Mouse (Mus musculus) embryonic facial prominence, embryonic 15.5 days (tissue): ENCODE measurements around the gene Olfr654. TPM values are rescaled to one million over a fixed set of nuclear protein-coding genes. Genes with fewer than 3 reads are reported as not detected.

Source experiments
- ATAC-seq: fragments of 200-750 bp; cut with Nextera tagmentation; 2 replicates; pipeline ENCODE4 v1.8.0; 2017; ENCODE audit warnings: low read depth, moderate TSS enrichment; ENCODE audit not compliant: insufficient number of reproducible peaks, low FRiP score, low TSS enrichment
- H3K27ac ChIP-seq: fragments of 300-500 bp; sonication (generic); replicated peaks from 2 replicates; pipeline ENCODE4 v1.5.1; 2015; ENCODE audit warnings: mild to moderate bottlenecking, inconsistent platforms
- H3K27me3 ChIP-seq: fragments of 300-500 bp; sonication (generic); 2 replicates; pipeline ENCODE4 v1.6.1; 2015; ENCODE audit warnings: inconsistent platforms
- H3K36me3 ChIP-seq: fragments of 300-500 bp; sonication (generic); 2 replicates; pipeline ENCODE4 v1.6.1; 2015; ENCODE audit warnings: mild to moderate bottlenecking, inconsistent platforms
- H3K4me1 ChIP-seq: fragments of 300-500 bp; sonication (generic); 2 replicates; pipeline ENCODE4 v1.6.1; 2015; ENCODE audit warnings: inconsistent platforms
- H3K4me2 ChIP-seq: fragments of 300-500 bp; sonication (generic); replicated peaks from 2 replicates; pipeline ENCODE4 v1.6.1; 2015; ENCODE audit warnings: mild to moderate bottlenecking, inconsistent platforms
- H3K4me3 ChIP-seq: fragments of 300-500 bp; sonication (generic); replicated peaks from 2 replicates; pipeline ENCODE4 v1.5.1; 2015; ENCODE audit warnings: mild to moderate bottlenecking, inconsistent platforms
- H3K9ac ChIP-seq: fragments of 300-500 bp; sonication (generic); 2 replicates; pipeline ENCODE4 v1.6.1; 2015; ENCODE audit warnings: inconsistent platforms
- H3K9me3 ChIP-seq: fragments of 300-500 bp; sonication (generic); replicated peaks from 2 replicates; pipeline ENCODE4 v1.6.1; 2016; ENCODE audit warnings: inconsistent platforms
- WGBS: fragments of 180-500 bp; shearing (Covaris S2); methylation state at CpG from one replicate; pipeline ENCODE4 v1.1.7; 2015; 5-methylcytosine and 5-hydroxymethylcytosine counted together
- polyA plus RNA-seq: library from polyadenylated mRNA; unstranded; fragments of >200 nt; fragmentation: Nextera tagmentation; extraction: Ambion mirVana; gene quantifications from 2 replicates; pipeline ENCODE4 v1.2.1, GENCODE M21; 2015

Olfr654 gene
- 0.12 TPM in 1 of 2 replicates, not detected in the other for polyA plus RNA-seq

GRCm38 (mm10) chr7:104586725-104587124, at the start of gene Olfr654:
Olfr654 (plus strand) TSS chr7:104587025.
- Histone ChIP-seq H3K4me3 (no peak within 1 kb of the TSS), H3K9ac (no peak within 1 kb of the TSS), H3K36me3 (no peaks in the 10 kb centered on the region), H3K9me3 (no peaks in the 10 kb centered on the region), H3K27me3 (no peaks in the 10 kb centered on the region), H3K4me2 (no peak within 1 kb of the TSS), H3K27ac (no peak within 1 kb of the TSS), H3K4me1 (no peaks in the 10 kb centered on the region)
- 71% methylated on average over 4 of the region's 4 CpGs for WGBS
- no peak for ATAC-seq

GRCm38 (mm10) chr7:104549833-104550232, 37.0 kb upstream of the Olfr654 start, which contains the start of gene Olfr651:
Olfr651 (plus strand) TSS chr7:104550133.
- Histone ChIP-seq H3K9me3 (no peaks in the 10 kb centered on the region), H3K4me3 (no peak within 1 kb of the TSS), H3K27me3 (no peaks in the 10 kb centered on the region), H3K27ac (no peak within 1 kb of the TSS), H3K36me3 (no peaks in the 10 kb centered on the region), H3K9ac (no peak within 1 kb of the TSS), H3K4me1 (no peaks in the 10 kb centered on the region), H3K4me2 (no peak within 1 kb of the TSS)
- WGBS, result 70% methylated on average over 5 of the region's 5 CpGs
- no peak for ATAC-seq

- H3K4me2 ChIP-seq, result no peak overlapping the region
- H3K27ac ChIP-seq, result no peak overlapping the region
- H3K4me1 ChIP-seq, result no peaks in the 10 kb centered on the region
- no peak overlapping the region for H3K4me3 ChIP-seq
- H3K36me3 ChIP-seq, result no peaks in the 10 kb centered on the region
- no peaks in the 10 kb centered on the region for H3K27me3 ChIP-seq
- H3K9me3 ChIP-seq, result no peaks in the 10 kb centered on the region
- no peak overlapping the region for H3K9ac ChIP-seq
- no peak for ATAC-seq
- 65% methylated on average over 1 of the region's 1 CpGs for WGBS
These were observed 34.1 kb upstream of the Olfr654 start for GRCm38 (mm10) chr7:104552700-104553099.

- Histone ChIP-seq H3K4me3 (no peak within 1 kb of the TSS), H3K9ac (no peak within 1 kb of the TSS), H3K4me1 (no peaks in the 10 kb centered on the region), H3K4me2 (no peak within 1 kb of the TSS), H3K36me3 (no peaks in the 10 kb centered on the region), H3K9me3 (no peaks in the 10 kb centered on the region), H3K27ac (no peak within 1 kb of the TSS), H3K27me3 (no peaks in the 10 kb centered on the region)
- no peak for ATAC-seq
These were observed 26.2 kb upstream of the Olfr654 start, which contains the start of gene Olfr652 for GRCm38 (mm10) chr7:104560601-104561000. Olfr652 (plus strand) TSS chr7:104560901.

GRCm38 (mm10) chr7:104577014-104577413, 9.8 kb upstream of the Olfr654 start, which contains the start of gene Olfr653:
Olfr653 (plus strand) TSS chr7:104577314.
- H3K27ac ChIP-seq, result no peak within 1 kb of the TSS
- H3K4me2 ChIP-seq, result no peak within 1 kb of the TSS
- ATAC-seq, result no peak
- H3K27me3 ChIP-seq, result no peaks in the 10 kb centered on the region
- no peak within 1 kb of the TSS for H3K9ac ChIP-seq
- H3K36me3 ChIP-seq, result no peaks in the 10 kb centered on the region
- H3K4me3 ChIP-seq, result no peak within 1 kb of the TSS
- H3K4me1 ChIP-seq, result no peaks in the 10 kb centered on the region
- WGBS, result 63% methylated on average over 2 of the region's 2 CpGs
- H3K9me3 ChIP-seq, result no peaks in the 10 kb centered on the region

- Histone ChIP-seq H3K27ac (no peak overlapping the region), H3K27me3 (no peaks in the 10 kb centered on the region), H3K9ac (no peak overlapping the region), H3K4me1 (no peaks in the 10 kb centered on the region), H3K4me3 (no peak overlapping the region), H3K9me3 (no peaks in the 10 kb centered on the region), H3K36me3 (no peaks in the 10 kb centered on the region), H3K4me2 (no peak overlapping the region)
- 90% methylated on average over 4 of the region's 4 CpGs for WGBS
- ATAC-seq, result no peak
These were observed 6.0 kb upstream of the Olfr654 start for GRCm38 (mm10) chr7:104580846-104581245.

- no peak overlapping the region for H3K4me2 ChIP-seq
- WGBS, result 84% methylated on average over 4 of the region's 4 CpGs
- H3K4me1 ChIP-seq, result no peaks in the 10 kb centered on the region
- no peaks in the 10 kb centered on the region for H3K27me3 ChIP-seq
- no peaks in the 10 kb centered on the region for H3K9me3 ChIP-seq
- no peak for ATAC-seq
- no peak overlapping the region for H3K27ac ChIP-seq
- no peaks in the 10 kb centered on the region for H3K36me3 ChIP-seq
- no peak overlapping the region for H3K9ac ChIP-seq
- H3K4me3 ChIP-seq, result no peak overlapping the region
These were observed 5.4 kb upstream of the Olfr654 start for GRCm38 (mm10) chr7:104581429-104581828.

- H3K4me3 ChIP-seq, result no peak overlapping the region
- no peak for ATAC-seq
- H3K4me2 ChIP-seq, result no peak overlapping the region
- no peaks in the 10 kb centered on the region for H3K9me3 ChIP-seq
- 81% methylated on average over 5 of the region's 5 CpGs for WGBS
- H3K27me3 ChIP-seq, result no peaks in the 10 kb centered on the region
- no peak overlapping the region for H3K27ac ChIP-seq
- no peaks in the 10 kb centered on the region for H3K4me1 ChIP-seq
- no peak overlapping the region for H3K9ac ChIP-seq
- H3K36me3 ChIP-seq, result no peaks in the 10 kb centered on the region
These were observed 1.4 kb downstream of the Olfr654 start for GRCm38 (mm10) chr7:104588274-104588673.

- Histone ChIP-seq H3K9me3 (no peaks in the 10 kb centered on the region), H3K4me1 (no peaks in the 10 kb centered on the region), H3K27me3 (no peaks in the 10 kb centered on the region), H3K9ac (no peak within 1 kb of the TSS), H3K4me2 (no peak within 1 kb of the TSS), H3K4me3 (no peak within 1 kb of the TSS), H3K27ac (no peak within 1 kb of the TSS), H3K36me3 (no peaks in the 10 kb centered on the region)
- ATAC-seq, result no peak
- WGBS, result 74% methylated on average over 2 of the region's 2 CpGs
These were observed 14.9 kb downstream of the Olfr654 start, which contains the start of gene Olfr655 for GRCm38 (mm10) chr7:104601679-104602078. Olfr655 (minus strand) TSS chr7:104601779.

GRCm38 (mm10) chr7:104603173-104603572, 16.3 kb downstream of the Olfr654 start:
- 4% methylated on average over 3 of the region's 3 CpGs for WGBS
- Histone ChIP-seq H3K36me3 (no peaks in the 10 kb centered on the region), H3K9me3 (no peaks in the 10 kb centered on the region), H3K9ac (no peak overlapping the region), H3K27ac (no peak overlapping the region), H3K4me2 (no peak overlapping the region), H3K4me1 (no peaks in the 10 kb centered on the region), H3K27me3 (no peaks in the 10 kb centered on the region), H3K4me3 (no peak overlapping the region)
- no peak for ATAC-seq

- Histone ChIP-seq H3K9ac (no peak overlapping the region), H3K4me3 (no peak overlapping the region), H3K4me2 (no peak overlapping the region), H3K27ac (no peak overlapping the region), H3K27me3 (no peaks in the 10 kb centered on the region), H3K36me3 (no peaks in the 10 kb centered on the region), H3K4me1 (no peaks in the 10 kb centered on the region), H3K9me3 (no peaks in the 10 kb centered on the region)
- ATAC-seq, result no peak
These were observed 17.9 kb downstream of the Olfr654 start for GRCm38 (mm10) chr7:104604727-104605126.

GRCm38 (mm10) chr7:104613655-104614054, 26.8 kb downstream of the Olfr654 start, which contains the start of gene Olfr656:
Olfr656 (plus strand) TSS chr7:104613955.
- Histone ChIP-seq H3K27ac (no peak within 1 kb of the TSS), H3K27me3 (no peaks in the 10 kb centered on the region), H3K4me3 (no peak within 1 kb of the TSS), H3K4me1 (no peaks in the 10 kb centered on the region), H3K9ac (no peak within 1 kb of the TSS), H3K36me3 (no peaks in the 10 kb centered on the region), H3K9me3 (no peaks in the 10 kb centered on the region), H3K4me2 (no peak within 1 kb of the TSS)
- 79% methylated on average over 4 of the region's 4 CpGs for WGBS
- no peak for ATAC-seq
